Mouse (Mus musculus): ENCODE measurements around the gene Gm20458.

GRCm38 (mm10) chr2:164513389-164513788, 52.6 kb downstream of the Gm20458 start:
- TF ChIP-seq CTCF (IDR thresholded peaks at IDR 0.05; ENCODE audit: borderline replicate concordance, control insufficient read depth, extremely low read depth, insufficient read depth, low read length, poor library complexity) (no peak), POLR2A (IDR thresholded peaks at IDR 0.05; ENCODE audit: control insufficient read depth, extremely low read depth, insufficient read depth, low read length, poor library complexity) (no peak)

Measured in thymus, adult 2 months (tissue).